Mouse (Mus musculus): ENCODE results near the gene Dlec1.

Gene Dlec1

GRCm38 (mm10) chr9:119143372-119143771, 41.1 kb downstream of the Dlec1 start:
- no peak for DNase-seq (ENCODE audit: low spot score)

DNA sequence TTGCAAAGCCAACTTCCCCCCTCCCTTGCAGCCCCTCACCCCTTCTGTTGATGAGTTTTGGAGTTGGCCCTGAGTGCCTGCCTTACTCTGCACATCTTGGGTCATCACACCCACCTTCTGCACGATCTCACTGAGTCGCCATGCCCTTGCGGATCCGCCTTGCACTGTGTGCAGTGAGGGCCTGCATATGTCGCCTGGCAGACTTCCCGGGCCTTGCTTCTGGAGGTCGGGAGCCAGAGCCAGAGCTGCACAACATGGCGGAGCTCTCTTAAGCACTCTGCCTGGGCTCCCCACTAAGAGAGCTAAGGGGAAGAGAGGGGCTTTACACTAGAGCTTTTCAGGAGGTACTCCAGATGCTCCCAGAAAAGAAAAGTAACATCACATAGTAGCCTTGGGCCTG, 42.4 kb downstream of the Dlec1 start:
- no peak for DNase-seq (ENCODE audit: low spot score)

DNA sequence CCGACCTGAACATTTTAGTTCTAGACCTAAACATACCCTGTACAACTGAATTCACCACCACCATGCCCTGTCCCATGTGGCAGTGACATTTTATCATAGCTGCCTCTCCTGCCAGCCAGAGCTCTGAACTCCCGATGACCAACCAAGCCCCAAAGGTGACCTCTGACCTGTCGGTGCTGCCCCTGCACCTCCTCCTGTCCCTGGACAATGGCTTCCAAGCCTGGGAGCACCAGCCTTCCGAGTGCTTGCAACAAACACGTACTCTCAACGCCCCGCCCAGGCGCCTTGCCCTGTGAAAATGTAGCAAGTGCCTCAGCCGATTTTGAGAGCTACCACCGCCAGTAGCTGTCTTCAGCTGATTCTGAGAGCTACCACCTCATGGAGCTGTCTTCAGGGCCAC, 42.9 kb downstream of the Dlec1 start:
- no peak for DNase-seq (ENCODE audit: low spot score)

DNA sequence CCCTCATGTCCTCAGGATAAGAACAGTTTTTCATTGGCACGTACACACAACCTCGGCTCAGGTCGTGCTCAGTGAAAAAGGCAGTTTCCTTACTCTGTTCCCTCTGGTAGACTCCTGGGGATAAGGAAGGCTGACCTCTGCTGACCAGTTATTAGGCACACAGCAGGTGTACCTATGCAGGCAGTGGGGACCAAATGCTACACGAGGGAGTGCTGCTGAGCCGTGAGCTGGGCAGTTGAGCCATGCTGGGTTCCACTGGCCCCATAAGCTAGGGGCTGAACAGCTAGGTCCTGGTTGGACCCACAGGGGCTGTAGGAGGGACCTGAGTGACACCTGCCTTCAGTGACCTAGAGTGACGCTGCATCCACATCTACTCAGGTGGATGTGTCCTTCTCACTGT, 43.4 kb downstream of the Dlec1 start:
- DNase-seq (ENCODE audit: low spot score) = no peak

DNA sequence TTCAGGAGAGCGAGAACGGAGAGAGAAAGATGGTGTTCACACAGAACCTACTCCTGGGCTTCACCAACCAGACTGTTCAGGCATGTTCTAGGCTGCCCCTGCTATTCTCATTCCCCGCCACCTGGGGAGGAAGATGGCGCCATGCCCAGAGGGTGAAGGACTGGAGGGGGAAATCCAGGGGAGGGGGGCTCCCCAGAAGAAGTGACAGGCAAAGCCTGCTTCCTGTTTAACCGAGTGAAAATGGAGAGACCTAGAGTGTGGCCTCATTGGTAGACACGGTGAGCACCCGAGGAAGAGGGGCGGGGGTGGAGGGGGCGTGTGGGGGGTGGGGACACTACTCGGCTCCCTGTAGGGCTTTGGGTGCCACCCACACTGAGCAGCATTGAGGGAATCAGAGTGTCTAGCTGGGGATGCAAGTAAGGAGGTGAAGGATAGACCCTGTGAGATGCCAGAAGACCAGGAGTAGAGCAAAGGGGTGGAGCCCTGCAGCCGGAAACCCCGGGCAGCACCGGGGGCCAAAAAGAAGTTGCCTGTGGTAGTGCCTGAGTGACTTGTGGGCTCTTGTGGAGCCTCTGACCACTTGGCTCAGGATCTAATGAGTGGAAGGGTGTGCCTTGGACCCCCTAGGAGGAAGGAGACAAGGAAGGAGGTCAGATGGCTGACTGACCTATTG, 44.0 kb downstream of the Dlec1 start:
- no peak for DNase-seq (ENCODE audit: low spot score)

DNA sequence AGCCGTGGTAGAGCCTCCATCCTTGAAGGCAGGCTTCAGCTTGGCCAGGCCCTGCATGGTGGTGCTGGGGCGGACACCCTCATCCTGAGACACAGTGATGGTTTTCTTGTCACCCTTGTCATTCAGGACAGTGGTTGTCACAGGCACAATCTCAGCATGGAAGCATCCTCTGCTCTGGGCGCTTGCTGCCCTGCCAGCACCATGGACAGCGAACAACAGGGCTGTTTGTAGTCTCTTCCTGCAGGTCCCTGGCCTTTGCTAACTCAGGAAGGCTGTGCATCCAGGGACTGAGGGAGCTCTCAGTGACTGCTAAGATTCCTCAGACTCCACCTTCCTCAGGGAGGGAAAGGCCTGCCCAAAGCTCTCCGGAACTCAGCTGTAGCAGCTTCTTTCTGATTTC, 47.3 kb downstream of the Dlec1 start:
- peak; percentile 18 for DNase-seq (ENCODE audit: low spot score)

GRCm38 (mm10) chr9:119151751-119152150, 49.5 kb downstream of the Dlec1 start:
- no peak for DNase-seq (ENCODE audit: low spot score)

- DNase-seq (ENCODE audit: low spot score) = no peak
Measured at GRCm38 (mm10) chr9:119155416-119155815, 53.1 kb downstream of the Dlec1 start.

DNA sequence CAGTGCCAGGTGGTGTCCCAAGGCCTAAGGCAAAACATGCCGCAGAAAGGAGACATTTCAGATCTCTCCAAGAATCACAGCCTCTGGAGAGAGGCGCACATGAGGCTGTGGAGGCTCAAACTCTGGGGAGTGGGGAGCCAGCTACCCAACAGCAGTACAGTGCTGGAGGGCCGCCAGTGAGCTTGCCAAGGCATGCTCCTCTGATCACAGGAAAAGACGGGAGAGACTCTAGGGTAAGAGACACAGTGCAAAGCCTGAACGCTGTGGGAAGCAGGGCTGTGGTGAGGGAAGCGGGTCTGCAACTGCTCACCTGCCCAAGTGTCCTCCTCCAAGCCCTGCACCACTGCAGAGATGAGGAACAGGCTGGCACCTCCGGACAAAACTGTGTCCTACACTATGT, 53.5 kb downstream of the Dlec1 start:
- no peak for DNase-seq (ENCODE audit: low spot score)

GRCm38 (mm10) chr9:119156278-119157201, 54.3 kb downstream of the Dlec1 start, which contains the start of gene Acaa1b:
TSS of gene Acaa1b (minus strand) at chr9:119157093.
- peak; percentile 20 for DNase-seq (ENCODE audit: low spot score)

GRCm38 (mm10) chr9:119158861-119159260, 56.6 kb downstream of the Dlec1 start, which contains the start of gene Gm47289:
TSS of gene Gm47289 (plus strand) at chr9:119159161.
- no peak for DNase-seq (ENCODE audit: low spot score)

GRCm38 (mm10) chr9:119160689-119161088, 58.4 kb downstream of the Dlec1 start:
- DNase-seq (ENCODE audit: low spot score) = no peak

- no peak for DNase-seq (ENCODE audit: low spot score)
Measured at GRCm38 (mm10) chr9:119164743-119165142, 62.5 kb downstream of the Dlec1 start.

- no peak for DNase-seq (ENCODE audit: low spot score)
Measured at GRCm38 (mm10) chr9:119165548-119165947, 63.3 kb downstream of the Dlec1 start.

GRCm38 (mm10) chr9:119167608-119168007, 65.3 kb downstream of the Dlec1 start:
- DNase-seq (ENCODE audit: low spot score) = no peak

DNA sequence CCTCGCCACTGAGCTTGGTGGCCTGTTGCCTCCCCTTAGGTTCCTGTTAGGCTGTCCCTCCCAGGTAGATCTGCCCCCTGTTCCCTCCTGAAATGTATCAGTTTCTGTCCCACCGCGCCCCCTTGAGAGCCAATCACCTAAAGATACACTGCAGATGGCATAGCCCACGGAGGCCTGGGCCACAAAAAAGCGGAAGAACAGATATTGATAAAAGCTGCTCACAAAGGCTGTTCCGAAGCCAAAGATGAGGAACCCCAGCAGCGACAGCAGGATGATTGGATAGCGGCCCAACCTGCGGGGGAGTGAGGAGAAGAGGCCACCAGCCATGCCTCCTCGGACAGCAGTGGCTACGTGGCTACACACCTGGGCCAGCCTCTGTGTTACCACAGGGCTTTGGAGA, 77.0 kb downstream of the Dlec1 start:
- no peak for DNase-seq (ENCODE audit: low spot score)

DNA sequence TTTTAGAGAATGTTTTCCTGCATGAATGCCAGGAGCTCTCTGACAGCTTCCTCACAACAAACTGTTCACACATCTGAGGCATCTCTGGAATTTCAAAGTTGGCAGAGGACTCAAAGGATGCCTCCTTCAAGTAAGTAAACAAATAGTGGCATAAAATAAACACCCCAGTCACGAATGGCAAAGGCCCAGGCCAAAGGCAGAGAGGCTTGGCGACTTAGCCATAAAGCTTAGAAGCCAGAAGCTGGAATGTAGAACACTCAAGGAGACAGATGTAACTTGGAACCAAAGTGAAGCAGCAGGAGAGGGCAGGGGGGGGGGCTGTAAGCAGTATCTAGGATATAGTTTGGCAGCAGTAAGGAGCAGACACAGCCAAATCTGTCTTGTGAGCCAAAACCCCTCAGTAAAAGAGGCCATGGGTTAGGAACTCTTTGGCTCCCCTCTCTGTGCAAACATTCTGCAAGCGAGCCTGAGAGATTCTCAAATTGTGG, 79.0 kb downstream of the Dlec1 start:
- no peak for DNase-seq (ENCODE audit: low spot score)

DNA sequence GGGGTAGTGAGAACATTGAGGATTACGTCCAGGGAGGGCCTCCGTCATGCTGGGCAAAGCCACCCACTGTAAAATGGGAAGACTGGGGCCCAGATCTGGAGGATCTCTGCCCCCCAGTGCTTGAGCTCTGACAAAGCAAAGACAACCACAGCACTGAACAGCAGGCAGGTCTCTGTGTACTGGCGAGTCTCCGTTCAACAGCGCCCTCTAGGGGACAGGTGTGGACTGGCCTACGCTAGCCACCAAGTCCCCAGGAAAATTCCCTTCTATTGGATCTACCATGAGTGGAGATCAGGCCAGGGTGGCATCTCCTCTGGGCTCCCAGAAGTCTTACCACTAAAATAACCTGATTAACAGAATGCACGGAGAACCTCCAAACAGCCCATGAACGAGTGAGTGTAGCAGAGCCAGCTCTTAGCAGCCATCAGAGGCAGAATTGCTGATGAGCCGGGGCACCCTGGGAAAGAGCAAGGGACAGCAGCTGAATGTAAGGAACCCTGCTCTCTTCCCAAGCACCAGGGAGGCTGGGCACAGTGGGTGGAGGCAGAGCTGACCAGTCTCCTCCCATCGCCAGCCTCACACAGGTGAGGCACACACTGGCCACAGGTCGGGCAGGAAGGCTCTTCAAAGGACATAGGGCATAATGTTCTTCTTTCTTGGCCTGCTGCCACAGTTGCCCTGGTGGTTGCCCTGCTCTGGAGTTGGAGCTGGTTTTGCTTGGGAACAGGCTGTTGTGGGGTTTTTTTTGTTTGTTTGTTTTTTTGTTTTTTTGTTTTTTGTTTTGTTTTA, 90.1 kb downstream of the Dlec1 start:
- peak; percentile 29 for DNase-seq (ENCODE audit: low spot score)

Measured in c-Kit-positive CD71-positive TER-119-positive erythroid progenitor cells, embryonic 14.5 days (primary cell).